Mouse (Mus musculus): ENCODE measurements around the gene Rab5if.

DNA sequence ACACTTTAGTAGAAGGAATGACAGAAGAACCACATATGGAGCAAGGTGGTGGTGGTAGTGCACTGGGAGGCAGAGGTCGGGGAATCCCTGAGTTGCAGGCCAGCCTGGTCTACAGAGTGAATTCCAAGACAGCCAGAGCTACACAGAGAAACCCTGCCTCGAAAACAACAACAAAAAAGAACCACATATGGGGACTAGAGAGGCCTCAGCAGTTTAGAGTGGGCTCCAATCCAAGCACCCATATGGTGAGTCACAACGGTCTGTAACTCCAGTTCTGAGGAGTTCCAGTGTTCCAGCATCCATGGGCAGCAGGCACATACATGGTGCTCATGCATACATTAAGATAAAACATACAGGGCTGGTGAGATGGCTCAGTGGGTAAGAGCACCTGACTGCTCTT is 1.6 kb downstream of the Rab5if start:
- TF ChIP-seq CTCF (IDR thresholded peaks at IDR 0.05; ENCODE audit: low read depth) = no peak
- TF ChIP-seq EP300 (IDR thresholded peaks at IDR 0.05; ENCODE audit: low read depth) = no peak
